Mouse (Mus musculus): ENCODE results near the gene Cpne5.

Gene Cpne5

DNA sequence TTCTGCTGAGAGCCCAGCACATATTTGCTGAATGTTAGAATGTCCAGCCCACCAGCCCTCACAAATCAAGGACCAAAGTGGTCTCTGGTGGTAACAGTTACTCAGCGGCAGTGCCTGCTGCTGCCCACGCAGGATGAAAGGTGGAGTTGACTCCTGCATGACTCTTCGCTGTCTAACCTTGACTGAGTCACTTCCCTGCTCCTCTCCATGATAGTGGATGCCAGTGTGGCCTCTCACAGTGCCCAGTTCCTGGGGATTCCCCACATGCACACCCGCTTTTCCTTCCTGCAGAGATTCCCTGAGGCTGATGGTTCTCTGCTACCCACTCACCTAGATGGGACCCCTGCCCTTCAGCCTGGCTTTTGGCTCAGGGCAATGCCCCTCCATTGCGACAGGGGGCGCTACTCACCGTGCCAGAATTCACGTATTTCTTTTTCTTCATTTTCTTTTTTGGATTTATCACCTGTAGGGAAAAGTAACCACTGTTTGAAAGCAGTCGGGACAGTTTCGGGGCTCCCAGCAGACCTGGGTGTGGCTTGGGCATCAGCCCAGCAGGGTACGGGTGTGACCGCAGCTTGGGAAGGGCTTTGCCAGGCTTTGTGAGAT lies 68.9 kb downstream of the Cpne5 start:
- DNase-seq (ENCODE audit: low read depth) = no peak

DNA sequence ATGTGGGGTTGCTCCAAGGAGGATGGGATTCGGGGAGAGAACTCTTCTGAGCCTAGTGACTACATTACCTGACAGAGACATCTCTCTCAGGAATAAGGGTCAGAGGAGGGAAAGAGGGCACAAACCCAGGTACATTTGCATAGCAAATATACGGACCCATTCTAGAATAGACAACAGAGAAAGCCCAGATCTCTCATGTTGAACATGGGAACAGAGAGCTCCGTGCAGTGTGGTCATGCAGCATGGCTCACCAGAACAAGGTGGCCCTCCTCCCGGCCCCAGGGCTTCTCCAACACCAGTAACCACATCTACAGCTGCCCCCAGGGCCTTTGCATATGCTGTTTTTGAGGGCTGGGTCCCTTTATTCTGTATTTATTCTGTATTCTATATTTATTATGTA lies 69.5 kb downstream of the Cpne5 start:
- DNase-seq (ENCODE audit: low read depth) = no peak

DNA sequence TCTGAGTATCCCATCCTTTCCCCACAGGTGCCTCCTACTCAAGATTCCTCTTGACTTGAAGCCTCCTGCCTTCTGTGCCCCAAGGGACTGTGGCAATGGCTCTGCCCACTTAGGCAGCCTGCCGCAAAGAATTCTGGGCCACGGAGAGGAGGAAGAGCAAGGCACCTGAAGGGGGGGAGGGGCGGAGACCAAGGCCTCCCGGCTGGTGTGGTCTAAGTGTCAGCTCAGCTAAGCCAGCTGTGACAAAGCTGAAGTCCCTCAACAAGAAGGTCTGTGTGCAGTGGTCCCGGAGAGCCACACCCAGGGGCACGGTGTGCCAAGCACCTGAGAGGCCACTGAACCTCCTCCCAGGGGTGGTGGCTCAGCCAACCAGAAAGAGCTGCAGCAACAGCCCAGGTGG lies 70.6 kb downstream of the Cpne5 start:
- no peak for DNase-seq (ENCODE audit: low read depth)

DNA sequence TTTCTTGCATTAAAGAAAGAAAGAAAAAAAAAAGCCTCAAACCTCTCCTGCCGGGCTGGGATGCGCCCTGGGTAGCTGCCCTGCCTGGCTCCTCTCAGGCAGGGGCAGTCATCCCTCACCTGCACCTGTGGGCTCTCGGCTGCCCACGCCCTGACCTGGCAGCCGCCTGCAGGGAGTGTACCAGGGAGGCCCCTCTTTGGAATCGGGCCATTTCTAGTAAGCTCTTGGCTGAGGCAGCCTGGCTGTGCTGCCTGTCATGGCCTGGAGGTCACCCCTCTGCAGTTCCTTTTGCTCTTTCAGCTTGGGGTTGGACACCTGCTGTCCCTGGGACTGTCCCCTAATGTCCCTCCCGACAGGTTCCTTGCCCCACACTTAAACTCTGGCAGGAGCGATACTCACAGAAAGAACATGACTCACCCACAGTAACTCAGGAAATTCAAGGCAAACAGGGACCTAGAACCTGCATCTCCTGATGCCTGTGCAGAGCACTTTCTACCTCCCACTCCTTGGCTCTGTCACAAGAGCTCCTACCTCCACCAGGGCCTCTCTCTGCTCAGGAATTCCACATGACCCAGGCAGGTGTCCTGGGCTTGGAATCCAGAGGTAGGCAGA lies 71.9 kb downstream of the Cpne5 start:
- DNase-seq (ENCODE audit: low read depth) = no peak

DNA sequence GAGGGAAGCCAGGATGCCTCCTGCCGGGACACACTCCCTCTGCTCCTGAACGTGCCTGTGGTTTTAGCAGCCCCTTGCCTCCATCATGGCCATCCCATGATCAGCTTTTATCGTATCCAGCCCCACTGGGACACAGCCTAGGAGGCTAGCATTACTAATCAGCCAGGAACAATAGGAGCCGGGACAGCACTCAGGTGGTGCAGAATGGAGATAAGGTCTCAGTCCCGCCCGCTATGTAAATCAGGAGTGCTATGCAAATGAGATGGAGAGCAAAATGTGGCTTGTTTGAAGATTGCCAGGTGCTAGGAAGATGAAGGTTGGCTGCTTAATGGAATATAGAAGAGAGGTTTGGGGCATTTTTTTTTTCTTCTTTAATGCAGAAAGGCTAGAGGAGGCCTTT lies 72.5 kb downstream of the Cpne5 start:
- DNase-seq (ENCODE audit: low read depth) = no peak

DNA sequence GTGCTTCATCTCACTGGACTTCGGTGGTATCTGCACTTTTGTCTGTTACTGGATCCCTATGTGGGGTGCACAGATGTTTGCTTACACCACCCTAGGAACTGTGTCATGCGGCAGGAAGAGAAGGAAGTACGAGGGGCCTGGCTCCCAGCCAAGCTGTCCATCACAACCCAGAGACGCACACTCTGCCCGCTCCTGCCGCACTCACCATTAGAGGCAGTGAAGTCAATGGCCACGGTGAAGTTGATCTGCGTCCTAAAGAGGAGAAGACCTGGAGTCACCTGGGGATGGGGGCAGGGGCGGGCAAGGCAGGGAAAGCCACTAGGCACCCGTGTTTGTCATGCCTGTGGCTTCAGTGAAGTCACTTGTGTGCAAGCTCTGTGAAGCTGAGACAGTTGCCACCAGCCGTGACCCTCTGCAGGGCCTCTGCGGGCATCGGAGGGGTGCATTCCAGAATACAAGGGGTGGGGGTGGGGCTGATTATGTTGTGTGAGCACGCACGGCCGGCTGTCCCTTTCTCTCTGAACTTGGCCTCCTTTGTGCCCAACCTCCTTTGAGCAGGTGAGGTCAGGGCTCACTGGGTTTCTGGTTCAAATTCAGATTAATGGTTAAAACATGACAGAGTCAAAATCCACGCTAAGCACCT lies 73.4 kb downstream of the Cpne5 start:
- DNase-seq (ENCODE audit: low read depth) = no peak

DNA sequence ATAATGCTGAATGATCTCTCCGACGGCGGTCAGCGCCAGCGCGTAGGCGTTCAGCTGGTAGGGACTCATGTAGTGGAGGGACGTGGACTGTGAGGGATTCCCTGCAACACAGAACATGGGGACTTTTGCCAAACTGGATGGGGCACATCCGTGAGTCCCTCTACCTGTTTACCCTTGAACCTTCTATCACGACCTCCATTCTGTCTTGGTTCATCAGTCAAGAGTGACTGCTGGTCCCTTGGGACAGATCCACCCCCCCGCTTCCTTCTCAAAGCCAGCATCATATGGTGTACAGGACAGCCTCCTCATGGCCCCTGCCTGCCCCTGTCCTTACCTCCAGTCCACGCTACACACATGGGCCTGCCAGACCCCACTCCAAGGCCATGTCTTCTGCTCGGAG lies 75.6 kb downstream of the Cpne5 start:
- no peak for DNase-seq (ENCODE audit: low read depth)

DNA sequence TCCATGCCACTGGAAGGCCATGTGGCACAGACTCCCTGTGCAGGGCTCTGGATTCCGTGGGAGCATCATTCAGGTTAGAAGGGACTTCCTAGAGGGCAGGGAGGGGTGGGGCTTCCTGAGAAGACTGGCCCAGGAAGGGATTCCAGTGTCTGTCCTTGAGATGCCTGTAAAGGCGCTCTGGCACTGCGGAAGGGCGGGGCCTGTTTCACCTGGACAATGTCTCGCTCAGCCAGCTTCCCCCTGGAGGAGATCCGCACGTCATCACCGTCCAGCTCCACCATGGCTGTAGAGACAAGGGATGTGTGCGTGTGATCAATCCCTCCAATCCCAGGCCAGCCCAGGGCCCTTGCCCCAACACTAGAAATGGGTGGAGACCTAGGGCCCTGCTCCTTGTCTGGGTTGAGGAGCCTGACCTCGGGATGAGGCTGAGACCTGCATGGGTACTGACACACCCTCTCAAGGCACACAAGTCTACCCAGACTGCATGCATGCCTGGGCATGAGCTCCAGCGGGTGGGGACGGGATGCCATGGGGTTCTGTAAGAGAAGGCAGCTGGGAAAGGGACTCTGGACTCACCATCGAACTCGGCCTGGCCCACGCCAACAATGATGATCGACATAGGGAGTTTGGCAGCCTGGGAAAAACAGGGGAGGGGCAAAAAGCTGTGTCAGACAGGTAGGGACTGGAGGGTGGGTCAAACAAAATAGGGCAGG lies 78.1 kb downstream of the Cpne5 start:
- no peak for DNase-seq (ENCODE audit: low read depth)

DNA sequence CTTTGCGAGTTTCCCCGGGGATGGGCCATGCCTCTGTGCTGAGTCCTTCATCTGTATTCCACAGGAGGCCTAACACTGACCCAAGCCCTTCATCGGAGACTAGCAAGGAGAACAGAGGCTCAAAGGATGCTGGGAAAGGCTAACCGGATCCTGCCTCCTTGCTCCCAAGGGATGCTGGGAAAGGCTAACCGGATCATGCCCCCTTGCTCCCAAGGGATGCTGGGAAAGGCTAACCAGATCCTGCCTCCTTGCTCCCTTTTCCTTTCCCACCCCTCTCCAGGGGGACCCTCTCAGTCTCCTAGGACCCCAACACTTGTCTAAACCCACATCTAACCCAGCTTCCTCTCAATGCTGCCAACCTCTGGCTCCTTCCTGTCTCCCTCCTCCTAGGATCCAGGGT lies 78.6 kb downstream of the Cpne5 start:
- DNase-seq (ENCODE audit: low read depth) = no peak

DNA sequence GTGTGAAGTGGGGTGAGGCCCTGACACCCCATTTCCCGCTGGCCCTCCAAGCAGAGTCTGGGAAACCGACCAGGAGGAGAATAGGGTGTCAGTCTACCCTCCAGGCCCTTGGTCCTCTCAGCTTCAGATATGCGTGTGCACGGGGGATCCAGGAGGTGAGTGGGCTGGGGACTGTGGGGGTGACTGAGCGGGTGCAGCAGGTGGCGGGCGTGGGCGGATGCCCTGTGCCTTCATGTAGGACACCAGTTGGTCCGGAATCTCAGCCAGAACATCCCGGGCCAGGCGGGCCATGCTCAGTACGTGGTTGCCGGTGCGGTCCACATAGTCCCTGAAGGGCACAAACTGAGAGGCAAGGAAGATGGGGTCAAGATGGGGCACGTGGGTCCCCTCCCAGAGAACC lies 79.1 kb downstream of the Cpne5 start:
- DNase-seq (ENCODE audit: low read depth) = no peak

DNA sequence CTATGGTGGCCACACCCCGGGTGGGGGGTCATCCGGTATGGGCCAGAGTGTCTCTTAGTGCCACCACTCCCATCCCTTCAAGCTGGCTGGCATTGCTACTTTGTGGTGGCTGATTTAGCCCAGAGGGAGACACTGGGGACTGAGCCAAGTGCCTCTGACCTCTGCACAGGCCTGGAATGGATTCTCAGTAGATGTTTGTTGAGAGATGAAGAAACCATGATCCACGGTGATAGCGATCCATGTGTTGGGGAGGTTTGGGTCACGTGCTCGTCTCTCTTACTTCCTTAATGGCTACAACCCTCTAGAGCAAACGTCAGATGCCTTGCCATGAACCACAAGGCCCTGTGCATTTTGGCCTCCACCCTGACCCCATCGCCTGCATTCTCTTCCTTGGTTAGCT lies 81.1 kb downstream of the Cpne5 start:
- DNase-seq (ENCODE audit: low read depth) = no peak

DNA sequence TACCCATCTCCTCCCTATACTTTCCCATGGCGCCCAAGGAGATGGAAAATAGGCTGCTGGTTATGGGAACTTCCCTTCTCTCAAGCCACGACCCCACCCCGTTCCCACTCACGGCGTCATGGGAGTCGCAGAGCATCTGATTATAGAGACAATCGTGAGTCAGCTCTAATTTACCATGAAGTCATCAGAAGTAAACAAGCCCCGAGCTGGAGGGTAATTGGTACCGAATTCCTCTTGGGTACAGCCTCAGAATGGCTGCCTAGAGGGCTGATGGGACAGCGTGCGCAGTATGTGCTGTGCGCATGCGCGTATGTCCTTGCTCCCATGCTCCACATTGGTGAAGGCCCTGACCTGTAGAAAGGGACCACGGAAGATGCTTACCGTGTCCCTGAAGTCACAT lies 81.6 kb downstream of the Cpne5 start:
- no peak for DNase-seq (ENCODE audit: low read depth)

DNA sequence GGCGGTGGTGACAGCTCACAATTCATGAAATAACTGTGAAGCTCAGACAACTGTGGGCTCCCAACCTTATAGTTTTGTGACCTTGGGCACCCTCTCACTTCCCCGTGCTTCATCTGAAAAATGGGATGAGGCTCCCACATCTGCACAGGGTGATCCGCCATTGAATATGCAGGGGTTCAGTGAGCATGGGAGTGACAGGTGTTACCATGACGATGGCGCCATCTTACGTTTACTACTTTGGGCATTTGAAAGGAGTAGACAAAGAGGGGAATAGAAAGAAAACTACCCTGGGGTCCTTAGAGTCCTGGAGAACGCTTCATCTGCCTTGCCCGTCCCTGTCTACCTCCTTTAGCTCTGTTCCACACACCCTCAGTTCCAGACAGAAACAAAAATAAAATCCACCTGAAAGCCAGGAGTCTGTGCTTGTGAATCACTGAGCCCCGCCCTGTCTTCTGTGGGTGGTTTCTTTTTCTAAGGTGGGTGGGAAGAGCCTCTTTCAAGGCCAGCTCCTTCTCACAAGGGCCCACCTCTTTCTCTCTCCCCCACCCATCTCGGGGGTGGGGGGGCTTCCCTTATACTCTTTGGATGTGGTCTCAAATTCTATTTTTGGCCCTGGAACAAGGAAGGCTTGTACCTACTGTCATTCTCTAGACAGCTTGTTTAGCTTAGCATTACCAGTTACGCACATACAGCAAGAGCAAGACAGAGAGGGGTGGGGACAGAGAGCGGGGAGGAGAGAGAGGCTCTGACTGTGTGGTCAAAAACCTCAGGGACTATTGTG lies 82.4 kb downstream of the Cpne5 start:
- DNase-seq (ENCODE audit: low read depth) = no peak

DNA sequence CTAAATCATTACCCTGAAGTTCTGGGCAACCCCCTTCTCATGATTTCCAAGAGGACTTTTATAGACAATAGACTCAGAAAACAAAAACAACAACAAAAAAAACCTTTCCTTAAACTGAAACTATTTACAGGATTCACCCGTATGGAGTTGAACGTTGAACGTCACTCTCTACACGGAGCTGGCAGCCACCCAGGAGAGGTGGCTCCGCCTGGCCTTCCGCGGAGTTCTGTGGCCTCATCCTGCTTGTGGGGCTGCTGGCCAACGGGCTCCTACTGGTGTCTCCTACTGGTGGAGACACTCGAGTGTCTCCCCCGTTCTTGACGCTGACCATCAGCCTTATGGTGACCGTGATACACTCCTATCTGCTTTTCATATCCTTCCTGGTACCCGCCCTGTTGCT lies 83.7 kb downstream of the Cpne5 start:
- no peak for DNase-seq (ENCODE audit: low read depth)

DNA sequence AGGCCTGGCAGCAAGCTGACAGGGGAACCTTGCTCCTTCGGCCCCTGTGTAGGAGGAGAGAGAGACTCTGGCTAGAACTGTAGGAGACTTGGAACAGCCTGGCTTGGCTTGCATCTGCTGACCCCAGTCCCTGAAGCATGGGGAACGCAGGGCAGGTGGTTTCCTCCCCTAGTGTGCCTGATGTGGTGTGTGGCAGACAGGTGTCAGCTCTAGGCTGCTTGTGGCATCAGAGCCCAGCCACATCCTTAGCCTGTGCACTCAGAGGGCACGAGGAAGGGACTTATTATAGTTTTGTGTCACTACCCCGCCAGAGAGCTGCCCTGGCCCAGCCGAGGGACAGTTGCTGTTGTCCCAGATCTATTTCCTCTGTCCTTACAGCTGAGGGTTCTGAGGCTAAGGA lies 85.4 kb downstream of the Cpne5 start:
- no peak for DNase-seq (ENCODE audit: low read depth)

DNA sequence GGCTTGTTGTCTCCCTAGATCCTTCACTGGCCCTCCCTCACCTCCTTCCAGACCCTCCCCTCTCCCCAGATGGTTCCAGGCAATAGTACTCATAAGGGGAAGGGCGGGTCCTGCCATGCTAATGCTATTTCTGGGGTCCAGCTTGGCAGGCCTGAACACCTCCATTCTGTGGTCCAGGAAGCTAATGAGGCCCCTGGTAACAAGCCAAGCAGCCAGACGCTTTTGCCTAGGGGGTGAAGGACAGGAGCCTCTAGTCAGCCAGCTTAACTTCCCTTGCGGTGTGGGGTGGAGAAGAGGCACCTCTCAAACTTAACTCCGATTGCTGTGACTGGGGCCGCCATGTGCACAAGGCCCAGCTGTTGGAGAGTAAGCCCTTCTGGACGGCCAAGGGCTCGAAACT lies 88.2 kb downstream of the Cpne5 start:
- no peak for DNase-seq (ENCODE audit: low read depth)

DNA sequence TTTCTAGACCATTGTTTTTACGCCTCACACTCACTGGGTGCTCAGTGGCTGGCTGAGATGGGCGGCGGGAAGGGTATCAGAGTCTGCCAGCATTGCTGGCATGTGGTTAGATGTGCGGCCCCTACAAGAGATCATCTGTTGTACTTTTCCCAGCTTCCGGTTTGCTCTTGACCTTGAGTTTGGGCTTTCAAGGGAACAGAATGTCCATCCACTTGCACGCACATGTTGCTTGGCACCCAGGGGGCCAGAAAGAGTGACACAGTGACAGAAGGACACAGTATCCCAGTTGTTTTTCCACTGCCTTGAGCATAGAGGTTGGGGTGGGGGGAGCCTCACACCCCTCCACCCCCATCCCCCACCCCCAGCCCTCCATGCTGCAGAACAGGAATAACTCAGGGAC lies 90.2 kb downstream of the Cpne5 start:
- DNase-seq (ENCODE audit: low read depth) = no peak

DNA sequence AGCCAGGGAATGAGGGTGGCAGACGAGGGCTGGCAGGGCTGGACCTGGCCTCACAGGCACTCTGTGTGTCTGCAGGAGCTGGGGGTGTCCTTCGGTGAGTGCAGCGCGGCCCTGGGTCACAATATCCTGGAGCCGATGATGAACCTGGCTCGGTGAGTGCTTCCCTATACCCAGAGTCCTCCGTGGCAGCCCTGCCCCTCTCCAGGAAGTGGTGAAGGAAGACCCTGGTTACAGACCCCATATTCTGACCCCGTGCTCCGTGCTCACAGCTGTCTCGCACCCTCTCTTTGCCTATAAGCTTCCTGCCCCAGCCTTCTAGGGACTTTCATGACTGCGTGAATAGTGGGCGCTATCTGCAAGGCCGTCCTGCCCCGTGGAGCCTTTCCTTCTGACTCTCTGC lies 90.7 kb downstream of the Cpne5 start:
- no peak for DNase-seq (ENCODE audit: low read depth)

DNA sequence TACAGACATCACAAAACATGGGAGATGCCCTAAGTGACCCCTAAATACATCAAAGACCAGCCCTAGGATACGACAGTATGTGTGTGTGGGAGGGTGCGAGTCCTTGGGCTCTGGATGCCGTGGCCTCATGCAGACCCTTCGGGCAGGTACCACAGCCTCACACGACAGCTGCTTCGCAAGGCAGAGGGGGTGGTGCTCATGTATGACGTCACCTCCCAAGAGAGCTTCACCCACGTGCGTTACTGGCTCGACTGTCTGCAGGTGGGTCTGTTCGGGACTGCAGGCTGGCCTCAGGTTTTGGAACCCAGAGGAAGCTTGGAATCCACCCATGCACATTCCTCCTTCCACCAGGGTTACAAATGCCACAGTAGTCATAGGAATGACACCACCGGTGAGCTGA lies 92.9 kb downstream of the Cpne5 start:
- DNase-seq (ENCODE audit: low read depth) = no peak

DNA sequence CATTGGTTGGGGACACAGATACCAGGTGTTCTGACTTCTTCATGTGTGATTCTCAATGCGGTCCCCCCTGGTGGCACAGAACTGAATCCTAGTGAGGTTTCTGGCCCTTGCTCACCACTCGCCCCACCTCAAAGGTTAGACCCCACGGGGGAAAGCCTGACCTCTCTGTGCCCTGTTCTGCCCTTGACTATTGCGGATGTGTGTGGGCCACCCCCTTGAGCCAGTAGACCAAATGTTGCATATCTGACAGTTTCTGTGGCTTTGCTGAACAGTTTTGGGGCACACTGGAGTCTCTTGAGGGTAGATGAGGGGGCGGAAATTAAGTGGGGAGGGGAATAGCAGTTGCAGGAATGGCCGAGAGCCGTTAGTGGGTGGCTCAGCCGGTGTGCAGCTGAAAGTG lies 94.7 kb downstream of the Cpne5 start:
- DNase-seq (ENCODE audit: low read depth) = no peak

DNA sequence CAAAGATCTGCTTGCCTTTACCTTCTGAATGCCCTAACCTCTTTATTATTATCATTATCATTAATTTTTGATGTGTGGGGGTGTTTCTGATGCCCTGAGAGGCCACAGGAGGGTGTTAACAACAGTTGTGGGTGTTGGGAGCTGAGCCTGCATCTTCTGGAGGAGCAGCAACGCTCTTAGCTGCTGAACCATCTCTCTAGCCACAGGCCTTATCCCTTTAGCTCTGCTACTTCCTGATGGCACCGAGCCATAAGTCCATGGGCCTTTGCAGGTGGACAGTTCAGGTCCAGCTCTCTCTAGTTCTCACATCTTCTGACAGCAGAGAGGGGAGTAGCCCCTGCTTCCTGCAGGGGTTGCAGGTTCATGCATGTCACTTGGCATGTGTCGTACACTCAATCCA lies 96.4 kb downstream of the Cpne5 start:
- no peak for DNase-seq (ENCODE audit: low read depth)

DNA sequence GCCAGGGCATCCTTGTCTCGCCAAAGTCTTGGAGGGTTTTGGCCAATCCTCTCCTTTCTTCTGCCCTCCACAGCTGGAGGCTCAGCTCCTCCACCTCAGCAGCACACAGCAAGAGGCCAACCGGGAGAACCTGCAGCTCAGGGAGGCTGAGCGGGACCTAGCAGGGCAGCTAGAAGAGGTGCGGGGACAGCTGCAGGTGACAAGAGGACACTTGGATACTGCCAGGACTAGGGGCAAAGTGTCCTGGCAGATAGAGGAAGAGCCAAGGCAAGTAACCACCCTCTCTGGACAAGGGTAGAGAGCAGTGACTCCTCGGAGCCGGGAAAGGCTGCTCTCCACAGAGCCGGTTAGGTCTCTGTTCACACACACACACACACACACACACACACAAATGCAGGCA lies 100.1 kb downstream of the Cpne5 start:
- no peak for DNase-seq (ENCODE audit: low read depth)

DNA sequence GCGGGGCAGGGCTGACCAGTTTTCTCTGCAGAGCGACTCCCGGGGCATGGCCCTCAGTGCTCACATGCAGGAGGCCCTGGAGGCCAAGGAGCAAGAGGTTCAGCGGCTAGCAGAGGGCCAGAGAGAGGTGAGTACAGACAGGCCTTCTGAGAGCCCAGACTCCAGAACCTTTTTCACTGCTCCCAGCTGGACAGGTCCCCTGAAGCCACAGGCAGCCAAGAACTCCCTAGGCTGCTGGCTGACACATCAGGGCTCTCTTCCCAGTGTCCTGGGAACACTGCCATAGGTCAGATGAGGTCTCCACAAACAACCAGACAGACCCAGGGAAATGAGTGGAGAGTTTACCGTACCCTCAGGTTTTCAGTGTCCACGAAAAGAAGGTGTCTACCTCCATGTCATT lies 101.7 kb downstream of the Cpne5 start:
- peak; percentile 78 for DNase-seq (ENCODE audit: low read depth)
